Mouse (Mus musculus): ENCODE measurements around the gene Espn. TPM values are rescaled to one million over a fixed set of nuclear protein-coding genes. Genes with fewer than 3 reads are reported as not detected.
A peak's percentile ranks its signal among the peaks of the same experiment; 100 is the strongest.

Espn gene
- polyA plus RNA-seq, 1 experiment from 2014 or later, result 0.90 TPM

GRCm38 (mm10) chr4:152176638-152177037 lies 24.5 kb upstream of the Espn start:
- 77% methylated on average over 3 of the region's 3 CpGs for whole genome bisulfite sequencing
- no peak overlapping the region for H3K27ac ChIP-seq (ENCODE audit: low read depth, low read length)
- no peaks in the 10 kb centered on the region; the same call in 1 of the 2 replicates for H3K9me3 ChIP-seq (ENCODE audit: control insufficient read depth, low read length)
- ATAC-seq (replicated peaks; ENCODE audit: low FRiP score) (no peak), DNase-seq (ENCODE audit: low spot score) (no peak)
- peaks cover 4% of the 10 kb centered on the region; the same call in 1 of the 2 replicates for H3K27me3 ChIP-seq (ENCODE audit: control insufficient read depth, insufficient read depth, low read length)
- H3K36me3 ChIP-seq (ENCODE audit: control insufficient read depth, insufficient read depth, low read length), result no peaks in the 10 kb centered on the region
- H3K4me2 ChIP-seq (ENCODE audit: low read depth, low read length, severe bottlenecking), result no peak overlapping the region
- no peak overlapping the region for H3K9ac ChIP-seq (ENCODE audit: low read length)
- no peak overlapping the region for H3K4me3 ChIP-seq (ENCODE audit: low read depth, low read length)
- peaks cover 6% of the 10 kb centered on the region for H3K4me1 ChIP-seq (replicated peaks; ENCODE audit: control insufficient read depth, insufficient read depth, low read length)

GRCm38 (mm10) chr4:152173956-152174355 lies 21.8 kb upstream of the Espn start:
- no peak for DNase-seq (ENCODE audit: low spot score)
- no peaks in the 10 kb centered on the region; the same call in 1 of the 2 replicates for H3K9me3 ChIP-seq (ENCODE audit: control insufficient read depth, low read length)
- H3K4me3 ChIP-seq (ENCODE audit: low read depth, low read length), result no peak overlapping the region
- H3K4me1 ChIP-seq (replicated peaks; ENCODE audit: control insufficient read depth, insufficient read depth, low read length), result peaks cover 3% of the 10 kb centered on the region; the same call in 1 of the 2 replicates
- peaks cover 4% of the 10 kb centered on the region; the same call in 1 of the 2 replicates for H3K27me3 ChIP-seq (ENCODE audit: control insufficient read depth, insufficient read depth, low read length)
- WGBS, result 85% methylated on average over 9 of the region's 9 CpGs
- H3K9ac ChIP-seq (ENCODE audit: low read length), result no peak overlapping the region
- no peaks in the 10 kb centered on the region for H3K36me3 ChIP-seq (ENCODE audit: control insufficient read depth, insufficient read depth, low read length)
- ATAC-seq (replicated peaks; ENCODE audit: low FRiP score), result no peak
- H3K4me2 ChIP-seq (ENCODE audit: low read depth, low read length, severe bottlenecking), result no peak overlapping the region
- no peak overlapping the region for H3K27ac ChIP-seq (ENCODE audit: low read depth, low read length)

GRCm38 (mm10) chr4:152173041-152173440 lies 20.9 kb upstream of the Espn start:
- DNase-seq (ENCODE audit: low spot score), result peak; percentile 88
- no peak for ATAC-seq (replicated peaks; ENCODE audit: low FRiP score)
- 2% methylated on average over 5 of the region's 5 CpGs for WGBS
- Histone ChIP-seq H3K4me1 (replicated peaks; ENCODE audit: control insufficient read depth, insufficient read depth, low read length) (0 out of 2 replicates have a peak, but pooled peaks cover 3% of the 10 kb centered on the region), H3K27ac (ENCODE audit: low read depth, low read length) (no peak overlapping the region), H3K9me3 (ENCODE audit: control insufficient read depth, low read length) (no peaks in the 10 kb centered on the region; the same call in 1 of the 2 replicates), H3K4me3 (ENCODE audit: low read depth, low read length) (no peak overlapping the region), H3K9ac (ENCODE audit: low read length) (no peak overlapping the region), H3K27me3 (ENCODE audit: control insufficient read depth, insufficient read depth, low read length) (peaks cover 4% of the 10 kb centered on the region; the same call in 1 of the 2 replicates), H3K4me2 (ENCODE audit: low read depth, low read length, severe bottlenecking) (no peak overlapping the region), H3K36me3 (ENCODE audit: control insufficient read depth, insufficient read depth, low read length) (no peaks in the 10 kb centered on the region)

GRCm38 (mm10) chr4:152171543-152171942 lies 19.4 kb upstream of the Espn start:
- peaks cover 4% of the 10 kb centered on the region; the same call in 1 of the 2 replicates for H3K27me3 ChIP-seq (ENCODE audit: control insufficient read depth, insufficient read depth, low read length)
- H3K36me3 ChIP-seq (ENCODE audit: control insufficient read depth, insufficient read depth, low read length), result no peaks in the 10 kb centered on the region
- no peak overlapping the region for H3K27ac ChIP-seq (ENCODE audit: low read depth, low read length)
- H3K4me2 ChIP-seq (ENCODE audit: low read depth, low read length, severe bottlenecking), result no peak overlapping the region
- no peaks in the 10 kb centered on the region for H3K4me1 ChIP-seq (replicated peaks; ENCODE audit: control insufficient read depth, insufficient read depth, low read length)
- H3K9ac ChIP-seq (ENCODE audit: low read length), result no peak overlapping the region
- no peak for ATAC-seq (replicated peaks; ENCODE audit: low FRiP score)
- H3K4me3 ChIP-seq (ENCODE audit: low read depth, low read length), result no peak overlapping the region
- 80% methylated on average over 6 of the region's 6 CpGs for WGBS
- no peaks in the 10 kb centered on the region; the same call in 1 of the 2 replicates for H3K9me3 ChIP-seq (ENCODE audit: control insufficient read depth, low read length)
- no peak for DNase-seq (ENCODE audit: low spot score)

GRCm38 (mm10) chr4:152170286-152170685 lies 18.1 kb upstream of the Espn start:
- Histone ChIP-seq H3K27ac (ENCODE audit: low read depth, low read length) (no peak overlapping the region), H3K4me1 (replicated peaks; ENCODE audit: control insufficient read depth, insufficient read depth, low read length) (no peaks in the 10 kb centered on the region), H3K36me3 (ENCODE audit: control insufficient read depth, insufficient read depth, low read length) (no peaks in the 10 kb centered on the region), H3K4me2 (ENCODE audit: low read depth, low read length, severe bottlenecking) (no peak overlapping the region), H3K27me3 (ENCODE audit: control insufficient read depth, insufficient read depth, low read length) (peaks cover 2% of the 10 kb centered on the region; the same call in 1 of the 2 replicates), H3K4me3 (ENCODE audit: low read depth, low read length) (no peak overlapping the region), H3K9ac (ENCODE audit: low read length) (no peak overlapping the region), H3K9me3 (ENCODE audit: control insufficient read depth, low read length) (no peaks in the 10 kb centered on the region; the same call in 1 of the 2 replicates)
- WGBS, result 86% methylated on average over 10 of the region's 10 CpGs
- no peak for DNase-seq (ENCODE audit: low spot score)
- no peak for ATAC-seq (replicated peaks; ENCODE audit: low FRiP score)

GRCm38 (mm10) chr4:152169103-152169502 lies 16.9 kb upstream of the Espn start:
- WGBS, result 85% methylated on average over 7 of the region's 7 CpGs
- no peaks in the 10 kb centered on the region; the same call in 1 of the 2 replicates for H3K9me3 ChIP-seq (ENCODE audit: control insufficient read depth, low read length)
- H3K27me3 ChIP-seq (ENCODE audit: control insufficient read depth, insufficient read depth, low read length), result no peaks in the 10 kb centered on the region
- no peaks in the 10 kb centered on the region for H3K36me3 ChIP-seq (ENCODE audit: control insufficient read depth, insufficient read depth, low read length)
- H3K4me2 ChIP-seq (ENCODE audit: low read depth, low read length, severe bottlenecking), result no peak overlapping the region
- no peak for DNase-seq (ENCODE audit: low spot score)
- H3K4me1 ChIP-seq (replicated peaks; ENCODE audit: control insufficient read depth, insufficient read depth, low read length), result no peaks in the 10 kb centered on the region
- H3K9ac ChIP-seq (ENCODE audit: low read length), result no peak overlapping the region
- H3K27ac ChIP-seq (ENCODE audit: low read depth, low read length), result no peak overlapping the region
- no peak for ATAC-seq (replicated peaks; ENCODE audit: low FRiP score)
- H3K4me3 ChIP-seq (ENCODE audit: low read depth, low read length), result no peak overlapping the region

GRCm38 (mm10) chr4:152168052-152168451 lies 15.9 kb upstream of the Espn start:
- Histone ChIP-seq H3K9ac (ENCODE audit: low read length) (no peak overlapping the region), H3K4me2 (ENCODE audit: low read depth, low read length, severe bottlenecking) (no peak overlapping the region), H3K4me3 (ENCODE audit: low read depth, low read length) (no peak overlapping the region), H3K27me3 (ENCODE audit: control insufficient read depth, insufficient read depth, low read length) (no peaks in the 10 kb centered on the region), H3K27ac (ENCODE audit: low read depth, low read length) (no peak overlapping the region), H3K9me3 (ENCODE audit: control insufficient read depth, low read length) (no peaks in the 10 kb centered on the region; the same call in 1 of the 2 replicates), H3K36me3 (ENCODE audit: control insufficient read depth, insufficient read depth, low read length) (no peaks in the 10 kb centered on the region), H3K4me1 (replicated peaks; ENCODE audit: control insufficient read depth, insufficient read depth, low read length) (no peaks in the 10 kb centered on the region)
- DNase-seq (ENCODE audit: low spot score), result no peak
- 71% methylated on average over 8 of the region's 8 CpGs for WGBS
- ATAC-seq (replicated peaks; ENCODE audit: low FRiP score), result no peak

- Histone ChIP-seq H3K27me3 (ENCODE audit: control insufficient read depth, insufficient read depth, low read length) (peaks cover 19% of the 10 kb centered on the region), H3K27ac (ENCODE audit: low read depth, low read length) (no peak overlapping the region), H3K9me3 (ENCODE audit: control insufficient read depth, low read length) (no peaks in the 10 kb centered on the region), H3K4me3 (ENCODE audit: low read depth, low read length) (no peak overlapping the region), H3K4me1 (replicated peaks; ENCODE audit: control insufficient read depth, insufficient read depth, low read length) (no peaks in the 10 kb centered on the region), H3K4me2 (ENCODE audit: low read depth, low read length, severe bottlenecking) (no peak overlapping the region), H3K36me3 (ENCODE audit: control insufficient read depth, insufficient read depth, low read length) (no peaks in the 10 kb centered on the region), H3K9ac (ENCODE audit: low read length) (no peak overlapping the region)
- ATAC-seq (replicated peaks; ENCODE audit: low FRiP score), result 0 out of 2 replicates have a peak, but pooled peaks have one; percentile 12
- peak; percentile 86 for DNase-seq (ENCODE audit: low spot score)
- 30% methylated on average over 22 of the region's 22 CpGs for WGBS
Observed at GRCm38 (mm10) chr4:152165036-152165931, 13.1 kb upstream of the Espn start.
